Comparison of ENCODE assay signal across 28 mouse cellular contexts in genomic region chr10:18315071-18315470, GRCm38 (mm10). TPM values are rescaled to one million over a fixed set of nuclear protein-coding genes. Genes with fewer than 3 reads are reported as not detected.
DNase-seq lines count a peak whose midpoint lies in the region; ATAC-seq and TF ChIP-seq lines count a peak whose summit lies in the region.
"Had no signal": no experiment of that assay in that cellular context is flagged by ENCODE, and none has a peak within 500 bp of the region (broad histone marks: within the 10 kb centered on the region; RNA-seq: fewer than 3 reads in every experiment).

No protein-coding gene starts in this region.

- no peaks in the 10 kb centered on the region for H3K9me3 ChIP-seq in midbrain, postnatal 0 days (ENCODE audit: low read length)
- H3K9me3 ChIP-seq in midbrain, embryonic 15.5 days, result no peaks in the 10 kb centered on the region
- H3K9me3 ChIP-seq: heart, embryonic 13.5 days; limb, embryonic 13.5 days; lung, embryonic 15.5 days; midbrain, embryonic 10.5 days; neural tube, embryonic 12.5 days had no signal

- no peak for TF ChIP-seq CTCF in midbrain, postnatal 0 days (IDR thresholded peaks at IDR 0.05)
- no peak for TF ChIP-seq CTCF in brain, embryonic 14.5 days (IDR thresholded peaks at IDR 0.05; ENCODE audit: borderline replicate concordance, extremely low read depth, insufficient read depth, insufficient read length)

- peaks cover 13% of the 10 kb centered on the region for H3K27me3 ChIP-seq in midbrain, postnatal 0 days (ENCODE audit: insufficient read depth, low read length)
- 0 out of 2 replicates have a peak, but pooled peaks cover 11% of the 10 kb centered on the region for H3K27me3 ChIP-seq in midbrain, embryonic 15.5 days (replicated peaks)
- H3K27me3 ChIP-seq: heart, embryonic 13.5 days; limb, embryonic 13.5 days; lung, embryonic 15.5 days; neural tube, embryonic 12.5 days; Patski had no signal

- peak; percentile 13 for DNase-seq in cerebellum, adult 9-11 months
- DNase-seq in layer of hippocampus, adult 8-10 months (ENCODE audit: low spot score in 2 of 2), result peak; percentile 13 to 23
- no peak for DNase-seq in layer of hippocampus, postnatal 25 days (ENCODE audit: extremely low spot score in 1 of 2, low spot score in 1 of 2)
- DNase-seq in midbrain, postnatal 0 days (ENCODE audit: low spot score), result peak; percentile 35
- DNase-seq in brain, embryonic 14.5 days (ENCODE audit: low read depth), result peak; percentile 14
- DNase-seq: adrenal gland, postnatal 10 days; gastrocnemius, adult 2 months; gastrocnemius, postnatal 36 days; heart, adult 2 months; heart, postnatal 10 days; kidney, adult 8-10 months; kidney, postnatal 4 days had no signal

- H3K4me2 ChIP-seq in midbrain, postnatal 0 days (ENCODE audit: low read depth, low read length, poor library complexity, severe bottlenecking), result no peak overlapping the region
- no peak overlapping the region for H3K4me2 ChIP-seq in midbrain, embryonic 15.5 days
- H3K4me2 ChIP-seq: heart, embryonic 13.5 days; limb, embryonic 13.5 days; liver, embryonic 11.5 days; lung, embryonic 15.5 days; neural tube, embryonic 12.5 days had no signal

- no peaks in the 10 kb centered on the region for H3K36me3 ChIP-seq in midbrain, postnatal 0 days (ENCODE audit: insufficient read depth, low read length)
- no peaks in the 10 kb centered on the region for H3K36me3 ChIP-seq in midbrain, embryonic 15.5 days (replicated peaks)
- H3K36me3 ChIP-seq: heart, embryonic 13.5 days; limb, embryonic 13.5 days; lung, embryonic 15.5 days; midbrain, embryonic 10.5 days; neural tube, embryonic 12.5 days had no signal

- H3K4me3 ChIP-seq in midbrain, postnatal 0 days (ENCODE audit: low read depth, low read length), result no peak overlapping the region
- H3K4me3 ChIP-seq in midbrain, embryonic 15.5 days, result no peak overlapping the region
- H3K4me3 ChIP-seq: erythroblast, embryonic 14.5 days; gastrocnemius, adult 2 months; heart, adult 2 months; heart, embryonic 13.5 days; limb, embryonic 13.5 days; lung, embryonic 15.5 days; midbrain, embryonic 10.5 days; myocyte; neural tube, embryonic 12.5 days had no signal

- TF ChIP-seq POLR2A in brain, embryonic 14.5 days (IDR thresholded peaks at IDR 0.05; ENCODE audit: borderline replicate concordance, extremely low read depth, insufficient read depth, insufficient read length, poor library complexity, severe bottlenecking), result no peak

- no peaks in the 10 kb centered on the region; the same call in 1 of the 2 replicates for H3K4me1 ChIP-seq in midbrain, postnatal 0 days (ENCODE audit: insufficient read depth, low read length)
- H3K4me1 ChIP-seq in midbrain, embryonic 15.5 days, result peaks cover 12% of the 10 kb centered on the region

- WGBS in midbrain, postnatal 0 days, result 87% methylated on average over 1 of the region's 1 CpGs
- 97% methylated on average over 1 of the region's 1 CpGs for WGBS in midbrain, embryonic 15.5 days

- no peak overlapping the region for H3K9ac ChIP-seq in midbrain, postnatal 0 days (replicated peaks; ENCODE audit: low read length, poor library complexity, severe bottlenecking)
- no peak overlapping the region for H3K9ac ChIP-seq in midbrain, embryonic 15.5 days
- H3K9ac ChIP-seq: heart, embryonic 13.5 days; limb, embryonic 13.5 days; lung, embryonic 15.5 days; neural tube, embryonic 12.5 days had no signal

- no peak overlapping the region for H3K27ac ChIP-seq in midbrain, postnatal 0 days (ENCODE audit: low read depth, low read length)
- H3K27ac ChIP-seq in midbrain, embryonic 15.5 days, result no peak overlapping the region
- H3K27ac ChIP-seq: gastrocnemius, adult 2 months; heart, adult 2 months; heart, embryonic 13.5 days; kidney, postnatal 0 days; limb, embryonic 13.5 days; lung, embryonic 15.5 days; midbrain, embryonic 10.5 days; neural tube, embryonic 12.5 days had no signal

- ATAC-seq in cerebellum, adult (ENCODE audit: insufficient number of reproducible peaks, low FRiP score, low TSS enrichment), result no peak
- ATAC-seq in midbrain, postnatal 0 days (ENCODE audit: low FRiP score), result no peak
- ATAC-seq in midbrain, embryonic 15.5 days (replicated peaks), result no peak
- ATAC-seq: forebrain, embryonic 16.5 days; intestine, embryonic 16.5 days; midbrain, embryonic 16.5 days; Patski had no signal

RNA-seq across cellular contexts. Expression of gene Nhsl1, which starts 3.7 kb away (rescaled TPM):
- 10 to 100 TPM; 40.7 to 45.2 (median 41.2) TPM for total RNA-seq in layer of hippocampus, adult 8-10 months (2022)
- total RNA-seq in layer of hippocampus, postnatal 25 days (2021), result 10 to 100 TPM; 48.9 to 49.6 TPM
- total RNA-seq in midbrain, postnatal 0 days (2014; rRNA removed), result 16.0 and 18.0 TPM in 2 replicates
- 6.7 and 7.2 TPM in 2 replicates for polyA plus RNA-seq in midbrain, postnatal 0 days (2015; fragmentation: Nextera tagmentation; extraction: Ambion mirVana)
- polyA plus RNA-seq in midbrain, embryonic 15.5 days (2015; fragmentation: Nextera tagmentation; extraction: Ambion mirVana), result 12.7 and 12.9 TPM in 2 replicates
- polyA plus RNA-seq in brain, embryonic 14.5 days (2012; rRNA removed), result 22.4 and 32.2 TPM in 2 replicates
- total RNA-seq: MEL had no signal
- polyA plus RNA-seq: erythroblast, embryonic 14.5 days had no signal

Comparison
In these comparisons a context has a peak if more than half of its experiments do, and no peak if none do; other contexts are left out.
1. DNase-seq: peak in cerebellum, adult 9-11 months (single experiment), layer of hippocampus, adult 8-10 months (2 of 2), midbrain, postnatal 0 days (single experiment) and brain, embryonic 14.5 days (single experiment); none in layer of hippocampus, postnatal 25 days (0 of 2).